Mouse (Mus musculus): ENCODE data around the gene A930017K11Rik. TPM values are rescaled to one million over a fixed set of nuclear protein-coding genes. Genes with fewer than 3 reads are reported as not detected.

A930017K11Rik gene
- polyA plus RNA-seq (2014; fragmentation: Illumina TruSeq; extraction: RNeasy Lipid Tissue Mini Kit (QIAGEN cat#74804); ENCODE audit: low read depth, low replicate concordance) = not detected

DNA sequence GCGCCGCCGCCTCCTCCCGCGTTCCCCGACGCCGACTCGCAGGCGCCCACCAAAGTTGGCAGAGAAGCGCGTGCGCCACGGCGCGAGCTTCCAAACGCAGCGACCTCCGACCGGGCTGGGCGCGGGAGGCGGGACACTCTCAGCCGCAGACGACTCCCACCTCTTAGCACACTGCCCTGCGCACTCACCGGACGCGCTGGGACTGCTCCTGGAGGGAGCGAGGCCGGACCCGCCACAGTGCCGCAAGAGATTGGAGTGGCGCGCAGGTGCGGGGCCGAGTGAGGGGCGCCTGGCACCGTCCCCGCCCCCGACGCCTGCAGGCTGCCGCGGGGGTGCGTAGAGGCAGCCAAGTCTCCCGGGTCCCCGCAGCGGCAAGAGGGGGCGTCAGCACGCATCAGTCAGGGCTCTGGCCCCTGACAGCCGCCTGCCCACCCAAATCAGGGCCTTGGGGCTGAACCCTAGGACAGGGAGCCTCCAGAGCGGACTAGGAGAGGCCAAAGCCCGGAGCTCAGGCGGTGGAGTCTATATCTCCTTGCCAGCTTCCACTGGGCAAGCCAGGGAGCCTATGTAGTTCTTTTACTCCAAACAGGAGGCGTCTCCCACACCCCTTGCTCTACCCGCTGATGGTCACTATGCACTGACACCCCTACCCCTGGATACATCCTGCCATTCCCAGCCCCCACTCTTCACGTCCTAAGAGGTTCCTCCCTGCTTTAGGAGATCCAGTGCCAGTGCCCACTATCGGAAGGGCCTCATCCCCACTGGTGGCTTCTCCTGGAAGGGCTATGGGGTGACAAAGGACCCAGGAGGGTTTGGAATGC, at the start of gene A930017K11Rik:
Gene A930017K11Rik, minus strand, starts transcription at position 763 of the 821 bp plus-strand sequence.

DNA sequence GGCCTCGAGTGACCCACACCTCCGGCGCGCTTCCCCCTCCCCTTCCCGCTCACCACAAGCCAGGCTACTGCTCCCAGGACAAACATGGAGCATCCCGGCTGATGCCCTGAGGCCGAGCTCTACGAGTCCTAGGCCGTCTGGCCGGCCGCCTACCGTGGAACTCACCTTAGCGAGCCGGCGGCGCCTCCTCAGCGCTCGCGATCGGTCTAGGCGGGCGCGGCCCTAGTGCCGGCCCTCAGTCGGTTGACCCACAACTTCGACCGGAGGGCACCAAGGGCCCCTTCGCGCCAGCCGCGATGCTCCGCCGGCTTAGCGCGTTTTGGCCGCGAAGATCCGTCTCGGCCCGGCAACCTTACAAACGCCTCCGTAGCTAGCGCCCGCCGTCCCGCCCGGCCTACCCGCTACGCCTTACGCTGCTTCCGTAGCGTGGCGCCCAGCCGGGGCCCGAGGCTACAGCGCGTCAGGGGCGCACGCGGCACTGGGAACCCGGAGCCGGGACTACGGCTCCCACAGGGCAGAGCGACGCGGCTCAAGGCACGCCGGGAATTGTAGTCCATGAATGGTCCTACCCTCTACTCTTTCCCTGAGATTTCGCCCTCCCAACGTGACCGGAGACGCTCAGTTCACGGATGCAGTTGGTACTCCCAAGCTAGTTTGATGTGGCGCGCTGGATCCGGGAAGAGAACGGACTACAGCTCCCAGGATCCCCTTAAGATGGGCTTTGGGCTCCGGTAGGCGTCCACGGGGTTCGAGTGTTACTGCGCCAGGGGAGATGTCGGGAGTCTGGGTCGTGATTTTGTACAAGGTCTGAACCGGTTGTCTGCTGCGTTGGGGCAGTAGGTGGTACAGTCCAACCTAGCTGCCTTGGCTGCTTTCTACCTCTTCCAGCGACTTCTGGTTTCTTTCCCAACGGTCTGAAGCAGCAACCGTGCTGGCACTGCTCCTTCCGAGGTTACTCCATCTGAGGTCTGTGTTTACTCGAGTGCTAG, 33.2 kb upstream of the A930017K11Rik start, which contains the start of gene Capn15:
Gene Capn15, minus strand, starts transcription at position 491 of the 989 bp plus-strand sequence.

GRCm38 (mm10) chr17:25944366-25945163, 7.8 kb downstream of the A930017K11Rik start, which contains the start of the genes Pigq and Nhlrc4:
Gene Pigq (minus strand): TSS chr17:25944936.
Gene Nhlrc4 (minus strand): TSS chr17:25944961.

DNA sequence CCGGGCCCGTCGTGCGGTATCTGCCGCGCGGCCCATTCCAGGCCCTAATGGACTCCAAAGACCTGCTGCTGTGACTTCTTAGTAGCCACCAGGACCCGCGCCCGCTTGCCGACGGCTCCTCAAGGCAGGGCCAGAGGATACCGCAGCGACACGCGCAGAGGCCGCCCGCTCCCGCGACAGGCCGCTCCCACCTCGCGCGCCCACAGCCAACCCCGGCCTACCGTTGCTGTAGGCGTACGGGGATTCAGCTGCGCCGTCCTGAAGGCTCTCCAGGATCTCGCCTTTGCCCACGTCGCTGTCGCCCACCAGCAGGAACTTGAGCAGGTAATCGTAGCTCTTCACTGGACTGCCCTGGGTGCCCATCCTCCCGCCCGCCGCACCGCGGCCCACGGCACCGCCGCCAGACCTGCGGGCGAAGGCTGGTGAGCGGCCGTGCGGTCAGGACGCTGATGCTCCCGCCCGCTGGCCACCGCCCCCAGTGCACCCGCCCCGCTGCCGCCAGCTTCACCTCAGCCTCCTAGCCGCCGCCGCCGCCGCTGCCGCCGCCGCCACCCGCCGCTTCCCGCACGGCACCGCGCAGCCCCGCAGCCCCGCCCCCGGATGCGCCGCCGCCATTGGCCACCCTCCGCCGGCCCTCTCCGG, 33.1 kb downstream of the A930017K11Rik start, which contains the start of gene Rab40c:
Gene Rab40c, minus strand, starts transcription at position 584 of the 642 bp plus-strand sequence.

Other genes with a start within 250 kb of the A930017K11Rik start
- gene Gng13, start 235.4 kb downstream of the A930017K11Rik start, polyA plus RNA-seq (2014; fragmentation: Illumina TruSeq; extraction: RNeasy Lipid Tissue Mini Kit (QIAGEN cat#74804); ENCODE audit: low read depth, low replicate concordance) = not detected
- gene Chtf18, start 225.1 kb downstream of the A930017K11Rik start, polyA plus RNA-seq (2014; fragmentation: Illumina TruSeq; extraction: RNeasy Lipid Tissue Mini Kit (QIAGEN cat#74804); ENCODE audit: low read depth, low replicate concordance) = not detected
- gene Rpusd1, start 224.9 kb downstream of the A930017K11Rik start, polyA plus RNA-seq (2014; fragmentation: Illumina TruSeq; extraction: RNeasy Lipid Tissue Mini Kit (QIAGEN cat#74804); ENCODE audit: low read depth, low replicate concordance) = not detected
- not detected for gene Mslnl, start 216.5 kb downstream of the A930017K11Rik start, polyA plus RNA-seq (2014; fragmentation: Illumina TruSeq; extraction: RNeasy Lipid Tissue Mini Kit (QIAGEN cat#74804); ENCODE audit: low read depth, low replicate concordance)
- not detected for gene Msln, start 198.2 kb downstream of the A930017K11Rik start, polyA plus RNA-seq (2014; fragmentation: Illumina TruSeq; extraction: RNeasy Lipid Tissue Mini Kit (QIAGEN cat#74804); ENCODE audit: low read depth, low replicate concordance)
- 2.3 TPM for gene Narfl, start 178.8 kb downstream of the A930017K11Rik start, polyA plus RNA-seq (2014; fragmentation: Illumina TruSeq; extraction: RNeasy Lipid Tissue Mini Kit (QIAGEN cat#74804); ENCODE audit: low read depth, low replicate concordance)
- gene Haghl, start 166.9 kb downstream of the A930017K11Rik start, polyA plus RNA-seq (2014; fragmentation: Illumina TruSeq; extraction: RNeasy Lipid Tissue Mini Kit (QIAGEN cat#74804); ENCODE audit: low read depth, low replicate concordance) = not detected
- not detected for gene Ccdc78, start 166.0 kb downstream of the A930017K11Rik start, polyA plus RNA-seq (2014; fragmentation: Illumina TruSeq; extraction: RNeasy Lipid Tissue Mini Kit (QIAGEN cat#74804); ENCODE audit: low read depth, low replicate concordance)
- not detected for gene Fam173a, start 159.7 kb downstream of the A930017K11Rik start, polyA plus RNA-seq (2014; fragmentation: Illumina TruSeq; extraction: RNeasy Lipid Tissue Mini Kit (QIAGEN cat#74804); ENCODE audit: low read depth, low replicate concordance)
- not detected for gene AC134908.4, start 156.9 kb downstream of the A930017K11Rik start, polyA plus RNA-seq (2014; fragmentation: Illumina TruSeq; extraction: RNeasy Lipid Tissue Mini Kit (QIAGEN cat#74804); ENCODE audit: low read depth, low replicate concordance)
- gene Metrn, start 155.4 kb downstream of the A930017K11Rik start, polyA plus RNA-seq (2014; fragmentation: Illumina TruSeq; extraction: RNeasy Lipid Tissue Mini Kit (QIAGEN cat#74804); ENCODE audit: low read depth, low replicate concordance) = 0.16 TPM
- gene Fbxl16, start 143.5 kb downstream of the A930017K11Rik start, polyA plus RNA-seq (2014; fragmentation: Illumina TruSeq; extraction: RNeasy Lipid Tissue Mini Kit (QIAGEN cat#74804); ENCODE audit: low read depth, low replicate concordance) = 0.77 TPM
- gene Wdr24, start 128.9 kb downstream of the A930017K11Rik start, polyA plus RNA-seq (2014; fragmentation: Illumina TruSeq; extraction: RNeasy Lipid Tissue Mini Kit (QIAGEN cat#74804); ENCODE audit: low read depth, low replicate concordance) = not detected
- 2.4 TPM for gene Jmjd8, start 123.7 kb downstream of the A930017K11Rik start, polyA plus RNA-seq (2014; fragmentation: Illumina TruSeq; extraction: RNeasy Lipid Tissue Mini Kit (QIAGEN cat#74804); ENCODE audit: low read depth, low replicate concordance)
- 5.1 TPM for gene Stub1, start 119.2 kb downstream of the A930017K11Rik start, polyA plus RNA-seq (2014; fragmentation: Illumina TruSeq; extraction: RNeasy Lipid Tissue Mini Kit (QIAGEN cat#74804); ENCODE audit: low read depth, low replicate concordance)
- gene Rhbdl1, start 115.3 kb downstream of the A930017K11Rik start, polyA plus RNA-seq (2014; fragmentation: Illumina TruSeq; extraction: RNeasy Lipid Tissue Mini Kit (QIAGEN cat#74804); ENCODE audit: low read depth, low replicate concordance) = not detected
- not detected for gene Gm20683, start 110.8 kb downstream of the A930017K11Rik start, polyA plus RNA-seq (2014; fragmentation: Illumina TruSeq; extraction: RNeasy Lipid Tissue Mini Kit (QIAGEN cat#74804); ENCODE audit: low read depth, low replicate concordance)
- 13.8 TPM for gene Rhot2, start 107.7 kb downstream of the A930017K11Rik start, polyA plus RNA-seq (2014; fragmentation: Illumina TruSeq; extraction: RNeasy Lipid Tissue Mini Kit (QIAGEN cat#74804); ENCODE audit: low read depth, low replicate concordance)
- 1.2 TPM for gene Wdr90, start 91.1 kb downstream of the A930017K11Rik start, polyA plus RNA-seq (2014; fragmentation: Illumina TruSeq; extraction: RNeasy Lipid Tissue Mini Kit (QIAGEN cat#74804); ENCODE audit: low read depth, low replicate concordance)
- 2.5 TPM for gene Mcrip2, start 83.8 kb downstream of the A930017K11Rik start, polyA plus RNA-seq (2014; fragmentation: Illumina TruSeq; extraction: RNeasy Lipid Tissue Mini Kit (QIAGEN cat#74804); ENCODE audit: low read depth, low replicate concordance)
- 56.3 TPM for gene Mettl26, start 77.5 kb downstream of the A930017K11Rik start, polyA plus RNA-seq (2014; fragmentation: Illumina TruSeq; extraction: RNeasy Lipid Tissue Mini Kit (QIAGEN cat#74804); ENCODE audit: low read depth, low replicate concordance)
- gene Wfikkn1, start 71.7 kb downstream of the A930017K11Rik start, polyA plus RNA-seq (2014; fragmentation: Illumina TruSeq; extraction: RNeasy Lipid Tissue Mini Kit (QIAGEN cat#74804); ENCODE audit: low read depth, low replicate concordance) = not detected
- 0.69 TPM for gene Rab40c, start 32.8 kb downstream of the A930017K11Rik start, polyA plus RNA-seq (2014; fragmentation: Illumina TruSeq; extraction: RNeasy Lipid Tissue Mini Kit (QIAGEN cat#74804); ENCODE audit: low read depth, low replicate concordance)
- 56.6 TPM for gene Pigq, start 7.6 kb downstream of the A930017K11Rik start, polyA plus RNA-seq (2014; fragmentation: Illumina TruSeq; extraction: RNeasy Lipid Tissue Mini Kit (QIAGEN cat#74804); ENCODE audit: low read depth, low replicate concordance)
- gene Nhlrc4, start 7.6 kb downstream of the A930017K11Rik start, polyA plus RNA-seq (2014; fragmentation: Illumina TruSeq; extraction: RNeasy Lipid Tissue Mini Kit (QIAGEN cat#74804); ENCODE audit: low read depth, low replicate concordance) = 1.2 TPM
- 0.69 TPM for gene Capn15, start 33.2 kb upstream of the A930017K11Rik start, polyA plus RNA-seq (2014; fragmentation: Illumina TruSeq; extraction: RNeasy Lipid Tissue Mini Kit (QIAGEN cat#74804); ENCODE audit: low read depth, low replicate concordance)
- gene Rab11fip3, start 117.0 kb upstream of the A930017K11Rik start, polyA plus RNA-seq (2014; fragmentation: Illumina TruSeq; extraction: RNeasy Lipid Tissue Mini Kit (QIAGEN cat#74804); ENCODE audit: low read depth, low replicate concordance) = 25.0 TPM
- gene Decr2, start 137.8 kb upstream of the A930017K11Rik start, polyA plus RNA-seq (2014; fragmentation: Illumina TruSeq; extraction: RNeasy Lipid Tissue Mini Kit (QIAGEN cat#74804); ENCODE audit: low read depth, low replicate concordance) = 51.9 TPM
- gene Nme4, start 143.0 kb upstream of the A930017K11Rik start, polyA plus RNA-seq (2014; fragmentation: Illumina TruSeq; extraction: RNeasy Lipid Tissue Mini Kit (QIAGEN cat#74804); ENCODE audit: low read depth, low replicate concordance) = 0.85 TPM
- 19.8 TPM for gene Tmem8, start 160.7 kb upstream of the A930017K11Rik start, polyA plus RNA-seq (2014; fragmentation: Illumina TruSeq; extraction: RNeasy Lipid Tissue Mini Kit (QIAGEN cat#74804); ENCODE audit: low read depth, low replicate concordance)
- 10.4 TPM for gene Mrpl28, start 170.9 kb upstream of the A930017K11Rik start, polyA plus RNA-seq (2014; fragmentation: Illumina TruSeq; extraction: RNeasy Lipid Tissue Mini Kit (QIAGEN cat#74804); ENCODE audit: low read depth, low replicate concordance)
- 20.0 TPM for gene Axin1, start 186.1 kb upstream of the A930017K11Rik start, polyA plus RNA-seq (2014; fragmentation: Illumina TruSeq; extraction: RNeasy Lipid Tissue Mini Kit (QIAGEN cat#74804); ENCODE audit: low read depth, low replicate concordance)
- gene Pdia2, start 246.5 kb upstream of the A930017K11Rik start, polyA plus RNA-seq (2014; fragmentation: Illumina TruSeq; extraction: RNeasy Lipid Tissue Mini Kit (QIAGEN cat#74804); ENCODE audit: low read depth, low replicate concordance) = not detected